Mouse (Mus musculus) midbrain, embryonic 16.5 days (tissue): ENCODE measurements around the gene Gramd4. TPM values are rescaled to one million over a fixed set of nuclear protein-coding genes. Genes with fewer than 3 reads are reported as not detected.
A peak's percentile ranks its signal among the peaks of the same experiment; 100 is the strongest.

Source experiments
- ATAC-seq: fragments of 200-750 bp; cut with Nextera tagmentation; 2 replicates; pipeline ENCODE4 v1.8.0; 2017; ENCODE audit warnings: moderate TSS enrichment
- H3K27ac ChIP-seq: fragments of 300-500 bp; sonication (generic); 2 replicates; pipeline ENCODE4 v1.5.1; 2014; ENCODE audit warnings: mild to moderate bottlenecking, low read length, mixed read lengths
- H3K27me3 ChIP-seq: fragments of 300-500 bp; sonication (generic); 2 replicates; pipeline ENCODE4 v1.6.1; 2014; ENCODE audit warnings: low read depth, low read length, mixed read lengths; ENCODE audit not compliant: control insufficient read depth, insufficient read depth
- H3K36me3 ChIP-seq: fragments of 300-500 bp; sonication (generic); 2 replicates; pipeline ENCODE4 v1.6.1; 2014; ENCODE audit warnings: mild to moderate bottlenecking, low read length, moderate library complexity, mixed read lengths; ENCODE audit not compliant: control insufficient read depth, insufficient read depth
- H3K4me1 ChIP-seq: fragments of 300-500 bp; sonication (generic); 2 replicates; pipeline ENCODE4 v1.6.1; 2014; ENCODE audit warnings: mild to moderate bottlenecking, low read length, mixed read lengths; ENCODE audit not compliant: control insufficient read depth, insufficient read depth
- H3K4me2 ChIP-seq: fragments of 300-500 bp; sonication (generic); 2 replicates; pipeline ENCODE4 v1.6.1; 2014; ENCODE audit warnings: mild to moderate bottlenecking, low read length, mixed read lengths
- H3K4me3 ChIP-seq: fragments of 300-500 bp; sonication (generic); 2 replicates; pipeline ENCODE4 v1.5.1; 2014; ENCODE audit warnings: low read depth, mild to moderate bottlenecking, low read length, moderate library complexity, mixed read lengths
- H3K9ac ChIP-seq: fragments of 300-500 bp; sonication (generic); 2 replicates; pipeline ENCODE4 v1.6.1; 2014; ENCODE audit warnings: low read depth, low read length, mixed read lengths
- H3K9me3 ChIP-seq: fragments of 300-500 bp; sonication (generic); replicated peaks from 2 replicates; pipeline ENCODE4 v1.6.1; 2014; ENCODE audit warnings: mild to moderate bottlenecking, low read length, mixed read lengths; ENCODE audit not compliant: control insufficient read depth, poor library complexity, severe bottlenecking
- WGBS: fragments of 180-500 bp; shearing (Covaris S2); extraction: QIAGEN DNeasy Blood & Tissue Kit; methylation state at CpG from one replicate; pipeline ENCODE4 v1.1.7; 2014; 5-methylcytosine and 5-hydroxymethylcytosine counted together
- polyA plus RNA-seq: library from polyadenylated mRNA; unstranded; fragments of >200 nt; fragmentation: Nextera tagmentation; extraction: Ambion mirVana; gene quantifications from 2 replicates; pipeline ENCODE4 v1.2.1, GENCODE M21; 2015

The Gramd4 gene
- polyA plus RNA-seq: 36.0 and 36.7 TPM in 2 replicates

- H3K4me2 ChIP-seq: peak within 1 kb of the TSS; percentile 80
- H3K27me3 ChIP-seq: no peaks in the 10 kb centered on the region
- no peaks in the 10 kb centered on the region for H3K36me3 ChIP-seq
- no peak for ATAC-seq
- peak within 1 kb of the TSS; percentile 94 for H3K27ac ChIP-seq
- 32% methylated on average over 6 of the region's 6 CpGs for WGBS
- peaks cover 34% of the 10 kb centered on the region for H3K4me1 ChIP-seq
- H3K4me3 ChIP-seq: peak within 1 kb of the TSS; percentile 71
- H3K9ac ChIP-seq: peak within 1 kb of the TSS; percentile 69
- H3K9me3 ChIP-seq: no peaks in the 10 kb centered on the region
Observed at GRCm38 (mm10) chr15:86057413-86057812, at the start of gene Gramd4. Gene Gramd4, plus strand, starts transcription at chr15:86057695.

DNA sequence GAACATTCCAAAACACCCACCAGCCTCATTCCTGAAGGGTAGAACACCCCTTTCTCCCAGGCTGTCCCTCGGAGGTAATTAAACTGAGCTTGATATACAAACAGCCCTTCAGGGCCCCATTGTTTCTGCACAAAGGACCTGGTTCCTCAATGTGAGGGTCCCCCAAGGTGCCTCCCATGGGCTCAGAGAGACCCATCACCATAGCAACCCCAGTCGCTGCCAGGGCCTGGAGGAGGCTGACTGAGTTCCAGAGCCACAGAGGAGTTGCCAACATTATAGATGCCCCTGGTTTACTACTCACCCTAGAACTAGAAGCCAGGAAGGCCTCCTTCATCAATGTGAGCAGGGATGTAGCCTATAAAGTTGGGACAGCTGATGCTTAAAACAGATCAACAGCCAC, 44.4 kb upstream of the Gramd4 start:
- ATAC-seq: peak; percentile 70; the same call in 1 of the 2 replicates
- Histone ChIP-seq H3K27ac (peak overlapping the region; percentile 34; the same call in 1 of the 2 replicates), H3K4me3 (no peak overlapping the region), H3K4me1 (peaks cover 5% of the 10 kb centered on the region; the same call in 1 of the 2 replicates), H3K4me2 (no peak overlapping the region), H3K9ac (no peak overlapping the region), H3K36me3 (no peaks in the 10 kb centered on the region), H3K9me3 (no peaks in the 10 kb centered on the region), H3K27me3 (no peaks in the 10 kb centered on the region)
- 5% methylated on average over 2 of the region's 2 CpGs for WGBS

DNA sequence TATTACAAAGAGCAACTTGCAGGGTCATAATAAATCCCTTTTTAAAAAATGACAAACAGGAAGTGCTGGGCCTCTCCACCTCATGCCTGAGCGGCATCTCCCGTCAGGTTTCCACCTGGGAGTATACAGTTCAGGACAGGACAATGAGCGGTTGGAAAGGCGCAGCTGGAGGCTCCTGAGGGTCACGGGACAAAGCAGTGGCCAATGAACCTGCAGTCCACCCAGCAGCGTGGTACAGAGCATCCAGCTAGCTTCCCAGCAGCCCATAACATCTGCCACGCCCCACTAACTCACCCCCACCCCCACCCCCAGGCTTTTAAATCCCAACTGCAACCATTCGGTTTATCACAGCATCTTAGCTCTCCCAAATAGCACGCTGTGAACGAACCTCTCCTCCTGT, 43.8 kb upstream of the Gramd4 start:
- H3K4me2 ChIP-seq: no peak overlapping the region
- H3K36me3 ChIP-seq: no peaks in the 10 kb centered on the region
- H3K27me3 ChIP-seq: no peaks in the 10 kb centered on the region
- WGBS: 15% methylated on average over 10 of the region's 10 CpGs
- H3K9ac ChIP-seq: no peak overlapping the region
- H3K4me3 ChIP-seq: no peak overlapping the region
- H3K4me1 ChIP-seq: peaks cover 5% of the 10 kb centered on the region; the same call in 1 of the 2 replicates
- peak overlapping the region; percentile 34; the same call in 1 of the 2 replicates for H3K27ac ChIP-seq
- no peak for ATAC-seq
- H3K9me3 ChIP-seq: no peaks in the 10 kb centered on the region; the same call in 1 of the 2 replicates

GRCm38 (mm10) chr15:86015026-86015425, 42.5 kb upstream of the Gramd4 start:
- WGBS: 77% methylated on average over 7 of the region's 7 CpGs
- H3K4me3 ChIP-seq: no peak overlapping the region
- H3K27ac ChIP-seq: no peak overlapping the region
- no peaks in the 10 kb centered on the region for H3K36me3 ChIP-seq
- H3K4me1 ChIP-seq: peaks cover 5% of the 10 kb centered on the region; the same call in 1 of the 2 replicates
- H3K9ac ChIP-seq: no peak overlapping the region
- H3K9me3 ChIP-seq: no peaks in the 10 kb centered on the region; the same call in 1 of the 2 replicates
- no peak overlapping the region for H3K4me2 ChIP-seq
- H3K27me3 ChIP-seq: no peaks in the 10 kb centered on the region
- no peak for ATAC-seq

GRCm38 (mm10) chr15:86015860-86016541, 41.5 kb upstream of the Gramd4 start:
- peaks cover 5% of the 10 kb centered on the region; the same call in 1 of the 2 replicates for H3K4me1 ChIP-seq
- no peaks in the 10 kb centered on the region; the same call in 1 of the 2 replicates for H3K9me3 ChIP-seq
- no peak overlapping the region for H3K4me3 ChIP-seq
- H3K27ac ChIP-seq: no peak overlapping the region
- ATAC-seq: no peak
- no peaks in the 10 kb centered on the region for H3K36me3 ChIP-seq
- 72% methylated on average over 13 of the region's 13 CpGs for WGBS
- no peaks in the 10 kb centered on the region for H3K27me3 ChIP-seq
- H3K4me2 ChIP-seq: no peak overlapping the region
- H3K9ac ChIP-seq: no peak overlapping the region

- no peak for ATAC-seq
- H3K9me3 ChIP-seq: no peaks in the 10 kb centered on the region; the same call in 1 of the 2 replicates
- H3K4me1 ChIP-seq: peaks cover 5% of the 10 kb centered on the region; the same call in 1 of the 2 replicates
- H3K4me3 ChIP-seq: no peak overlapping the region
- no peaks in the 10 kb centered on the region for H3K27me3 ChIP-seq
- H3K4me2 ChIP-seq: no peak overlapping the region
- no peaks in the 10 kb centered on the region for H3K36me3 ChIP-seq
- 93% methylated on average over 6 of the region's 6 CpGs for WGBS
- no peak overlapping the region for H3K9ac ChIP-seq
- no peak overlapping the region for H3K27ac ChIP-seq
Observed at GRCm38 (mm10) chr15:86017336-86017735, 40.2 kb upstream of the Gramd4 start.

DNA sequence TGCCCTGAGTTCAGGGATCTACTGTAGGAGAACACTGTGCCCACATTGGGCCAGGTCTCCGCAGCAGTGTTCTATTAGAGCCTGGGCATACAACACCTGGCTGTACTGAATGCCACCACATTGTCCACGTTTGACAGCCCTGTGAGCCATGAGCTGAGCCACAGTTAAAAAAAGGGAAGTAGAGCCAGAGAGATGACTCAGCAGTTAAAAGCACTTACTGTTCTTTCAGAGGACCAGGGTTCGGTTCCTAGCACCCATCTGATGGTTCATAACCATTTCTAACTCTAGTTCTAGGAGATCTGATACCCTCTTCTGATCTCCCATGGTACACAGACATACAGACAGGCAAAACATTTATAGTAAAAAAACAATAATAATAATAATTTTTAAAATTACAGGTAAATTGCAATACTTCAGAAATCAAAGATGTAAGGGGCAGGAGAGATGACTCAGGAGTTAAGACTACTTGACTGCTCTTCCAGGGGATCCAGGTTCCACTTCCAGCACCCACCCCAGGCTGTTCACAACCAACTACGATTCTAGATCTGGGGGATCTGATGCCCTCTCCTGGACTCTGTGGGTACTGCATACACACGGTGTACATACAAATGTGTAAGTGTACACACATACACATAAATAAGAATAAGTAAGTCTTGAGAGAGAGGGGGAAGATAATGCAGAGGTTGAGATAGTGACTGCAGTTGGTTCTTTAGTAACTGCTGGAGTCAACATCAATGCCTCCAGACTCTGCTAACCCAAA, 38.6 kb upstream of the Gramd4 start:
- no peak for ATAC-seq
- H3K9me3 ChIP-seq: no peaks in the 10 kb centered on the region; the same call in 1 of the 2 replicates
- no peaks in the 10 kb centered on the region; the same call in 1 of the 2 replicates for H3K4me1 ChIP-seq
- H3K27ac ChIP-seq: no peak overlapping the region
- no peak overlapping the region for H3K4me3 ChIP-seq
- H3K4me2 ChIP-seq: no peak overlapping the region
- H3K36me3 ChIP-seq: no peaks in the 10 kb centered on the region
- 96% methylated on average over 5 of the region's 5 CpGs for WGBS
- H3K27me3 ChIP-seq: no peaks in the 10 kb centered on the region
- no peak overlapping the region for H3K9ac ChIP-seq

GRCm38 (mm10) chr15:86020008-86020407, 37.5 kb upstream of the Gramd4 start:
- Histone ChIP-seq H3K9ac (no peak overlapping the region), H3K9me3 (no peaks in the 10 kb centered on the region; the same call in 1 of the 2 replicates), H3K4me3 (no peak overlapping the region), H3K27ac (no peak overlapping the region), H3K36me3 (no peaks in the 10 kb centered on the region), H3K4me1 (no peaks in the 10 kb centered on the region), H3K27me3 (no peaks in the 10 kb centered on the region), H3K4me2 (no peak overlapping the region)
- WGBS: 71% methylated on average over 8 of the region's 8 CpGs
- no peak for ATAC-seq

DNA sequence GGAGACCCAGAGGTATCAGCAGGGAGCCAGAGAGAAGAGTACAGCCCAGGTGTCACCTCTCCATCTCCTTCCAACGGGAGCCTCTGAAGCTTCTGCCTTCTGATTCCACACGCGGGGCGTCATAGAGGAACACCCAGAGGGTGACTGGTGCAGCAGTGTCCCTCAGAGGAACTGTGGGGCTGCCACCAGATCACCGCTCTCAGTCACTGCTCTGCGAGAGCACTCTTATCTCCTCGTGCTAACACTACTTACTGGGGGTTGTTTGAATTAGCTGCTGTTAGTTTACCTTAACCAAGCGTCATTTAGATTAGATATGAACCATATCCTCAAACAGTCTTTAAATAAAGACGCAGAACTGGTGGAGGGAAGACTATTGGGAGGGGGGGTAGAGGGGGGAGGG, 36.2 kb upstream of the Gramd4 start:
- ATAC-seq: no peak
- Histone ChIP-seq H3K27me3 (no peaks in the 10 kb centered on the region), H3K4me3 (no peak overlapping the region), H3K9me3 (no peaks in the 10 kb centered on the region; the same call in 1 of the 2 replicates), H3K27ac (no peak overlapping the region), H3K4me1 (no peaks in the 10 kb centered on the region), H3K36me3 (no peaks in the 10 kb centered on the region), H3K4me2 (no peak overlapping the region), H3K9ac (no peak overlapping the region)
- 83% methylated on average over 9 of the region's 9 CpGs for WGBS
